Mouse (Mus musculus) ES-E14 (cell line): ENCODE data around the gene Mllt3. TPM values are rescaled to one million over a fixed set of nuclear protein-coding genes. Genes with fewer than 3 reads are reported as not detected.

Experiments used
- DNase-seq: peaks from one replicate; pipeline ENCODE4 v3.0.0-alpha.2; 2013; ENCODE audit warnings: low read depth, low spot score
- H3K27ac ChIP-seq: 2 replicates; pipeline ENCODE4 v1.5.1; 2012; ENCODE audit warnings: low read depth, mild to moderate bottlenecking, low read length, moderate library complexity, mixed read lengths; ENCODE audit not compliant: poor library complexity, insufficient read depth, severe bottlenecking
- H3K36me3 ChIP-seq: 2 replicates; pipeline ENCODE4 v1.6.1; 2012; ENCODE audit warnings: mild to moderate bottlenecking, low read length, moderate library complexity, mixed read lengths; ENCODE audit not compliant: control insufficient read depth, poor library complexity, insufficient read depth, severe bottlenecking
- H3K4me1 ChIP-seq, 2 experiments: fragments of 150-350 bp in 1 of 2; sonication (generic) in 1 of 2; 2 replicates each; pipeline ENCODE4 v1.6.1; 2012; ENCODE audit warnings: low read length in 2 of 2, mild to moderate bottlenecking in 1 of 2, mixed read lengths in 1 of 2; ENCODE audit not compliant: control insufficient read depth in 2 of 2, insufficient read depth in 2 of 2, poor library complexity in 1 of 2
- H3K4me3 ChIP-seq, 2 experiments: fragments of 150-350 bp in 1 of 2; sonication (generic) in 1 of 2; 2 replicates each; pipeline ENCODE4 v1.5.1; 2012; ENCODE audit warnings: low read length in 2 of 2, low read depth in 1 of 2, mild to moderate bottlenecking in 1 of 2, mixed read lengths in 1 of 2; ENCODE audit not compliant: insufficient read depth in 1 of 2, poor library complexity in 1 of 2, severe bottlenecking in 1 of 2
- H3K9ac ChIP-seq: 2 replicates; pipeline ENCODE4 v1.6.1; 2012; ENCODE audit warnings: low read depth, mild to moderate bottlenecking, low read length, mixed read lengths; ENCODE audit not compliant: poor library complexity, insufficient read depth, severe bottlenecking
- H3K9me3 ChIP-seq: fragments of 150-350 bp; sonication (generic); 2 replicates; pipeline ENCODE4 v1.6.1; 2012; ENCODE audit warnings: low read depth, mild to moderate bottlenecking, low read length; ENCODE audit not compliant: control insufficient read depth, insufficient read depth
- CHD2 ChIP-seq: IDR thresholded peaks from 2 replicates; pipeline ENCODE4 v1.6.1; 2014; ENCODE audit warnings: mild to moderate bottlenecking, low read depth, low read length, inconsistent platforms
- HCFC1 ChIP-seq: IDR thresholded peaks from 2 replicates; pipeline ENCODE4 v1.6.1; 2012; ENCODE audit warnings: low read length, inconsistent platforms, borderline replicate concordance; ENCODE audit not compliant: insufficient read depth
- MAFK ChIP-seq: IDR thresholded peaks from 2 replicates; pipeline ENCODE4 v1.6.1; 2014; ENCODE audit warnings: mild to moderate bottlenecking, low read depth, low read length, inconsistent platforms; ENCODE audit not compliant: insufficient read depth
- ZC3H11A ChIP-seq: IDR thresholded peaks from 2 replicates; pipeline ENCODE4 v1.6.1; 2012; ENCODE audit warnings: low read depth, mild to moderate bottlenecking, inconsistent platforms, low read length, borderline replicate concordance
- ZNF384 ChIP-seq: IDR thresholded peaks from 2 replicates; pipeline ENCODE4 v1.6.1; 2012; ENCODE audit warnings: low read depth, low read length, inconsistent platforms
- in situ Hi-C, 2 experiments: fragments of 600-800 bp; cut with MboI; formaldehyde crosslinking; loops; one replicate each; pipeline ENCODE4 v1.15.1; 2025; ENCODE audit warnings: low sequenced_read_pairs in 2 of 2, inconsistent platforms in 1 of 2; ENCODE audit not compliant: unreplicated experiment in 2 of 2
- total RNA-seq: library from RNA; depleted of rRNA; stranded (reverse); fragments of 300-350 nt; gene quantifications from 2 replicates; pipeline ENCODE4 v1.2.3, GENCODE M21; 2012

Gene Mllt3
- total RNA-seq, 1 experiment = 11.1 TPM

DNA sequence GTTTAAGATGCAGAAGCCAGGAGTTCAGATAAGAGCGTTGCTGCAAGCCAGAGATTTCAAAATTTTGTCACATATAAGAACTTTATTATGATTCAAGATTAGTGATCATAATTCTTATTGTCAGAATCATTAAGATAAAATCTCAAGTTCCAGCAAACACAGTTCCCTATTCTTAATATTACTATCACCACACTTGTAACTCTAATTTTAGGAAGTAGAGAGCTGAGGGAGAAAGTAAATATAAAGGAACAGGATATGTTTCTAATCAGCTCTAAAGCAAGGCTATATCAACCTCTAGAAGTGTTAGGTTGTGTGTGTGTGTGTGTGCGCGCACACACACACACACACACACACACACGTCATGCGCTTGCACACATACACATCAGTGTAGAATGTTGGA is 170.0 kb downstream of the Mllt3 start:
- Histone ChIP-seq H3K9ac (no peak overlapping the region), H3K36me3 (no peaks in the 10 kb centered on the region), H3K4me3 (no peak overlapping the region), H3K9me3 (no peaks in the 10 kb centered on the region), H3K4me1 (no peaks in the 10 kb centered on the region), H3K27ac (no peak overlapping the region)
- no peak for DNase-seq
- no peak for TF ChIP-seq CHD2
- no peak for TF ChIP-seq HCFC1
- TF ChIP-seq ZNF384 = no peak
- no peak for TF ChIP-seq MAFK
- TF ChIP-seq ZC3H11A = no peak
- in situ Hi-C loops = no loop called here

DNA sequence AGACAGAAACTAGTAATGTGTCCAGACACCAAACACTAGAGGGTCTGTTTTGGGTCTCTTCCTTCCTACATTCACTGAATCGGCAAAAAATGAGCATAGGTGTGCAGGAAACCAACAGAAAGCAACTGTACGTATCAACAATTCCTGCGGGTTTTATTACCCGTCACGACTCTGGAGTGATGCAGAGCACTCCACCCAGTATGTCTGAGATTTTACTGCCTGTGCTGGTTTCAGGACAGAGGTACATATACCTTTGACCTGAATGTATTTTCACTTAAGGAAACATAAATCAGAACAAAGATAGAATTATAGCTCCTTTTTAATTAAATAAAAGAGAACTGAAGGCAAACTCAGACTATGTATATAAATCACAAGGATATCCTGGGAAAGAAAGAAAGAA is 172.4 kb downstream of the Mllt3 start:
- H3K9ac ChIP-seq = no peak overlapping the region
- in situ Hi-C loops = no loop called here
- no peaks in the 10 kb centered on the region for H3K9me3 ChIP-seq
- no peak for DNase-seq
- no peaks in the 10 kb centered on the region for H3K4me1 ChIP-seq
- TF ChIP-seq CHD2 = no peak
- TF ChIP-seq HCFC1 = no peak
- no peak for TF ChIP-seq ZC3H11A
- TF ChIP-seq MAFK = no peak
- TF ChIP-seq ZNF384 = no peak
- no peak overlapping the region for H3K27ac ChIP-seq
- no peak overlapping the region for H3K4me3 ChIP-seq
- no peaks in the 10 kb centered on the region for H3K36me3 ChIP-seq

DNA sequence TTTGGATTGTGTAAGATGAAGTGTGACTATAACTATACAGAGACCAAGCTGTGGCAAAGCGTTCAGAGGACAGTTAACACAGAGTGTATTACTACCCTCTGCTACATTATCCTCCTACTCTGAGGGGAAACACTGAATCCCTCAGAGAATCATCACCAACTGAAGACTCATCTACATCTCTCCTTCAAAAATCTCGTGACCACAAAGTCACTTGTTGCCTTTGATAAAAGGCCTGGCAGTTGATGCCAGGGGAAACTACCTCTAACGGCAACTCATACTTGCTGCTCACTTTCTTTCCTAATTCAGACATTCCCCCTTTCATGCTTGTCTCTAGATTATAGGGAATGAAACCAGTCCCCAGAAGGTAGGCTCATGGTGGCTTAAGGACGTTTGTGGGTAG is 174.0 kb downstream of the Mllt3 start:
- H3K4me3 ChIP-seq = no peak overlapping the region
- no peaks in the 10 kb centered on the region for H3K9me3 ChIP-seq
- H3K4me1 ChIP-seq = no peaks in the 10 kb centered on the region
- H3K9ac ChIP-seq = no peak overlapping the region
- in situ Hi-C loops = no loop called here
- no peaks in the 10 kb centered on the region for H3K36me3 ChIP-seq
- H3K27ac ChIP-seq = no peak overlapping the region
- no peak for DNase-seq
- TF ChIP-seq ZC3H11A = no peak
- no peak for TF ChIP-seq CHD2
- no peak for TF ChIP-seq MAFK
- TF ChIP-seq HCFC1 = no peak
- no peak for TF ChIP-seq ZNF384

DNA sequence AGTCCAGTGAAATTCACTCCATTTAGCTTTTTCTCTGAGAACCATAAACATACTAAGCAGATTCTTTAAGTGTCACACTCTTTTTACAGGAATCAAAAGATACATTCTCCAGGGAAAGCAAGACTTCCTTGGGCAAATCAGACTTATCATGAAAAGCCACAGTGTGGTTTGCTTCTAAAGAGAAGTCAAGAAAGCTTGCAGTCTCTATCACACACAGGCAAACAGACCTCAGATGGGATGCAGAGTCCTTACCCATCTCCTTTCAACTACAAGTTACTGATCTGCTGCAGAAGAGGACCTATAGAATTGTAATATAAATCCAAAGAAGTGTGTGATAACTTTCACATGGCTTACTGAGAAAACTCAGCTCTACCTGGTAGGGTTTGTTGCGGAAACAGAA is 175.2 kb downstream of the Mllt3 start:
- in situ Hi-C loops = no loop called here
- H3K4me1 ChIP-seq = no peaks in the 10 kb centered on the region
- no peaks in the 10 kb centered on the region for H3K36me3 ChIP-seq
- H3K9me3 ChIP-seq = no peaks in the 10 kb centered on the region
- no peak overlapping the region for H3K27ac ChIP-seq
- no peak for DNase-seq
- H3K9ac ChIP-seq = no peak overlapping the region
- TF ChIP-seq MAFK (no peak), ZC3H11A (no peak), HCFC1 (no peak), CHD2 (no peak), ZNF384 (no peak)
- no peak overlapping the region for H3K4me3 ChIP-seq

DNA sequence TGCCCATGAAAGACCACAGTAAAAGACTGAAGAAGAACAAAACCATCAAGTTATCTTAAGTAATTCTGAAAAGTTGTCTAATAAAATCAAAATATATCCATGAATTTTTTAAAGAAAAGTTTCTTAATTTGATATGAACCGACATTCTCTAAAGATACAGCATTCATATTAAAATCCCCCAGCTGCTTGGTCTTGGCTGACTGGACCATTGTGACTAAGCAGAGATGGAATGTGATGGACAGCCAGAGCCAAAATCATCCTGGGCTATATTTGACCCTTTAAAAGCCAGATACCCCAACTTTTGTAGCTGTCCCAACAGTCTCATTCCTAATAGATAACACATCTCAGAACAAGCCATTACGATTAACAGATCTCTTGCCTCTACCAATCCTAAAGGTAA is 180.7 kb downstream of the Mllt3 start:
- H3K9me3 ChIP-seq = no peaks in the 10 kb centered on the region
- no peaks in the 10 kb centered on the region for H3K36me3 ChIP-seq
- no peaks in the 10 kb centered on the region for H3K4me1 ChIP-seq
- DNase-seq = no peak
- no peak overlapping the region for H3K4me3 ChIP-seq
- TF ChIP-seq MAFK (no peak), CHD2 (no peak), ZNF384 (no peak), ZC3H11A (no peak), HCFC1 (no peak)
- H3K9ac ChIP-seq = no peak overlapping the region
- H3K27ac ChIP-seq = no peak overlapping the region
- in situ Hi-C loops = no loop called here
